Mouse (Mus musculus): ENCODE data around the gene Nfib.

DNA sequence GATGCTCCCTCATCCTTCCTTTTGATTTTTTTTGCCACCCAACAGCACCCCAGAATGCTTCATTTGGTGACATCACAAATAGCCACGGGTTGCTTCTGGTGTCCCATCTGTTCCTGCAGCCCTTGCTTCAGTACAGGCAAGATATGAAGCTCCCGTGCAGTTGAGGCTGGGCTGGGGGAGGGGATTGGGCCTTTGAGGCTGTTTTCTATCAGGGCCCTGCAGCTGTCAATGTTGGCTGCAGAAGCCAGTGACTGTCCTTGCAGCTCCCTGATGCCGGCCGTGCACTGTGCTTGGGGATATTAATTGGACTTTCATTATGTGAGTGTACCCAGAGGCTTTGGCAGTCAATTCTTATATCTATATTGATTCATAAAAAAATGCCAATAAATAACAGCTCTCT lies 121.0 kb downstream of the Nfib start:
- TF ChIP-seq MEF2A (IDR thresholded peaks at IDR 0.05; ENCODE audit: borderline replicate concordance, low read depth, low read length) (no peak), MAX (IDR thresholded peaks at IDR 0.05; ENCODE audit: low read length) (no peak), EP300 (IDR thresholded peaks at IDR 0.05; ENCODE audit: low read length) (no peak), CTCF (conservative IDR thresholded peaks at IDR 0.05 in 1 of 2, IDR thresholded peaks at IDR 0.05 in 1 of 2; ENCODE audit: low read depth in 2 of 2, low read length in 2 of 2) (no peak), CHD1 (IDR thresholded peaks at IDR 0.05; ENCODE audit: low read depth, low read length) (no peak), BHLHE40 (IDR thresholded peaks at IDR 0.05; ENCODE audit: low read depth, low read length) (no peak)

Measured in CH12.LX (cell line).